Mouse (Mus musculus) cerebellum, adult 2 months (tissue): ENCODE data around the gene Olfr373.

Experiments used
- CTCF ChIP-seq: fragments of 200-500 bp; IDR thresholded peaks from 2 replicates; pipeline ENCODE4 v1.5.1; 2011; ENCODE audit warnings: low read depth, mild to moderate bottlenecking, control low read depth, low read length, moderate library complexity, borderline replicate concordance; ENCODE audit not compliant: insufficient read depth
- POLR2A ChIP-seq: fragments of 200-500 bp; IDR thresholded peaks from 2 replicates; pipeline ENCODE4 v1.6.1; 2011; ENCODE audit warnings: low read length, control low read depth, borderline replicate concordance; ENCODE audit not compliant: insufficient read depth

- TF ChIP-seq CTCF = no peak
- TF ChIP-seq POLR2A = no peak
Measured at GRCm38 (mm10) chr8:72132891-72133290, 49.9 kb downstream of the Olfr373 start.
